Mouse (Mus musculus): ENCODE measurements around the gene Paqr8. TPM values are rescaled to one million over a fixed set of nuclear protein-coding genes. Genes with fewer than 3 reads are reported as not detected.

The Paqr8 gene
- polyA plus RNA-seq, 1 experiment from 2014 or later, result 9.3 TPM

GRCm38 (mm10) chr1:20900336-20900735 lies 9.9 kb downstream of the Paqr8 start:
- WGBS, result 52% methylated on average over 4 of the region's 4 CpGs
- ATAC-seq (replicated peaks; ENCODE audit: low FRiP score), result no peak

GRCm38 (mm10) chr1:20905501-20906127 lies 15.2 kb downstream of the Paqr8 start:
- no peak for DNase-seq (ENCODE audit: low spot score)
- 58% methylated on average over 8 of the region's 8 CpGs for WGBS
- Histone ChIP-seq H3K4me1 (replicated peaks; ENCODE audit: control insufficient read depth, insufficient read depth, low read length) (peaks cover 7% of the 10 kb centered on the region), H3K9me3 (ENCODE audit: control insufficient read depth, low read length) (no peaks in the 10 kb centered on the region), H3K4me3 (ENCODE audit: low read depth, low read length) (no peak overlapping the region), H3K27ac (ENCODE audit: low read depth, low read length) (no peak overlapping the region; the same call in 1 of the 2 replicates), H3K4me2 (ENCODE audit: low read depth, low read length, severe bottlenecking) (no peak overlapping the region), H3K27me3 (ENCODE audit: control insufficient read depth, insufficient read depth, low read length) (no peaks in the 10 kb centered on the region), H3K9ac (ENCODE audit: low read length) (no peak overlapping the region), H3K36me3 (ENCODE audit: control insufficient read depth, insufficient read depth, low read length) (no peaks in the 10 kb centered on the region)
- ATAC-seq (replicated peaks; ENCODE audit: low FRiP score), result peak; percentile 65

More at GRCm38 (mm10) chr1:20900336-20900735, 9.9 kb downstream of the Paqr8 start:
- H3K27ac ChIP-seq (ENCODE audit: low read depth, low read length), result no peak overlapping the region
- no peaks in the 10 kb centered on the region for H3K36me3 ChIP-seq (ENCODE audit: control insufficient read depth, insufficient read depth, low read length)
- no peak overlapping the region for H3K4me2 ChIP-seq (ENCODE audit: low read depth, low read length, severe bottlenecking)
- H3K4me3 ChIP-seq (ENCODE audit: low read depth, low read length), result no peak overlapping the region
- H3K4me1 ChIP-seq (replicated peaks; ENCODE audit: control insufficient read depth, insufficient read depth, low read length), result no peaks in the 10 kb centered on the region
- DNase-seq (ENCODE audit: low spot score), result no peak
- H3K27me3 ChIP-seq (ENCODE audit: control insufficient read depth, insufficient read depth, low read length), result no peaks in the 10 kb centered on the region
- no peaks in the 10 kb centered on the region for H3K9me3 ChIP-seq (ENCODE audit: control insufficient read depth, low read length)
- no peak overlapping the region for H3K9ac ChIP-seq (ENCODE audit: low read length)

GRCm38 (mm10) chr1:20906128-20906515 lies 15.7 kb downstream of the Paqr8 start:
- Histone ChIP-seq H3K9me3 (ENCODE audit: control insufficient read depth, low read length) (no peaks in the 10 kb centered on the region), H3K27ac (ENCODE audit: low read depth, low read length) (no peak overlapping the region), H3K4me2 (ENCODE audit: low read depth, low read length, severe bottlenecking) (no peak overlapping the region), H3K4me1 (replicated peaks; ENCODE audit: control insufficient read depth, insufficient read depth, low read length) (peaks cover 7% of the 10 kb centered on the region), H3K4me3 (ENCODE audit: low read depth, low read length) (no peak overlapping the region), H3K27me3 (ENCODE audit: control insufficient read depth, insufficient read depth, low read length) (no peaks in the 10 kb centered on the region), H3K9ac (ENCODE audit: low read length) (no peak overlapping the region), H3K36me3 (ENCODE audit: control insufficient read depth, insufficient read depth, low read length) (no peaks in the 10 kb centered on the region)
- DNase-seq (ENCODE audit: low spot score) (no peak), ATAC-seq (replicated peaks; ENCODE audit: low FRiP score) (no peak)
- WGBS, result 89% methylated on average over 9 of the region's 9 CpGs

DNA sequence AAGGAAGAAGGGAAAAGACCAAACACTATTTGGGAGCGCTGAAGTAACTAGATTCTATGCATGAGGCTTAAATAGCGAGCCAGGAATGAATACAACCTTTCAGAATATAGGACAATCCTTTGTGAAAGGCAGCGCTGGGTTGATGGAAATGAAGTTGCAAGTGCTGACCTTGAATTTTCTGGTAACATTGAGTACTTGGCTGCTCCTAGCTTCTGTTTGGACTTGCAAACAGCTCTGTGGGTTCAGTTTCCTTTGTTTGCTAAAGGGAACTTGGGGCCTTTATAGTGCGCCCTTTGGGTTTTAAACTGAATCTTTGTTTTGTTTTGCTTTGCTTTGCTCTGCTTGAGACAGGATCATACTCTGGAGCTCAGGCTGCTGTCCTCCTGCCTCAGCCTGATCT lies 18.1 kb downstream of the Paqr8 start:
- Histone ChIP-seq H3K4me2 (ENCODE audit: low read depth, low read length, severe bottlenecking) (no peak overlapping the region), H3K9ac (ENCODE audit: low read length) (no peak overlapping the region), H3K4me1 (replicated peaks; ENCODE audit: control insufficient read depth, insufficient read depth, low read length) (peaks cover 7% of the 10 kb centered on the region), H3K9me3 (ENCODE audit: control insufficient read depth, low read length) (no peaks in the 10 kb centered on the region), H3K4me3 (ENCODE audit: low read depth, low read length) (no peak overlapping the region), H3K27me3 (ENCODE audit: control insufficient read depth, insufficient read depth, low read length) (no peaks in the 10 kb centered on the region), H3K36me3 (ENCODE audit: control insufficient read depth, insufficient read depth, low read length) (no peaks in the 10 kb centered on the region), H3K27ac (ENCODE audit: low read depth, low read length) (no peak overlapping the region)
- WGBS, result 16% methylated on average over 4 of the region's 4 CpGs
- DNase-seq (ENCODE audit: low spot score) (no peak), ATAC-seq (replicated peaks; ENCODE audit: low FRiP score) (0 out of 2 replicates have a peak, but pooled peaks have one; percentile 26)

DNA sequence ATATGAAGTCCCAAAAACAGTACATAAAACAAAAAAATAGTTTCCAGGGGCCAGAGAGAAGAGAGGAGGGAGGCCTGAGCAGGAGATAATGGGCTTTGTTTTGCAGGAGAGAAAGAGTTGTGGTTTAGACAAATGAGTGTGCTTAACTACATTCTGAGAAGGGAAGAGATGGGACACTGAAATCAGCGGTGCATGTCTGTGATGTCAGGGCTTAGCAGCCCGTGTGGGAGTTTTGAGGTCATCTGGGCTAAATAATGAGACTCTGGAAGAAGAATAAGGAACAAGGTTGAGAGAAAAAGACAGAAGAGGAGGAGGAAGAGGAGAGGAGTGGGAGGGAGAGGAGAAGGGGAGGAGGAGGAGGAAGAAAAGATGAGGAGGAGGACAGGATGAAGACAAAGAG lies 21.7 kb downstream of the Paqr8 start:
- WGBS, result 21% methylated on average over 2 of the region's 2 CpGs
- H3K9ac ChIP-seq (ENCODE audit: low read length), result no peak overlapping the region

DNA sequence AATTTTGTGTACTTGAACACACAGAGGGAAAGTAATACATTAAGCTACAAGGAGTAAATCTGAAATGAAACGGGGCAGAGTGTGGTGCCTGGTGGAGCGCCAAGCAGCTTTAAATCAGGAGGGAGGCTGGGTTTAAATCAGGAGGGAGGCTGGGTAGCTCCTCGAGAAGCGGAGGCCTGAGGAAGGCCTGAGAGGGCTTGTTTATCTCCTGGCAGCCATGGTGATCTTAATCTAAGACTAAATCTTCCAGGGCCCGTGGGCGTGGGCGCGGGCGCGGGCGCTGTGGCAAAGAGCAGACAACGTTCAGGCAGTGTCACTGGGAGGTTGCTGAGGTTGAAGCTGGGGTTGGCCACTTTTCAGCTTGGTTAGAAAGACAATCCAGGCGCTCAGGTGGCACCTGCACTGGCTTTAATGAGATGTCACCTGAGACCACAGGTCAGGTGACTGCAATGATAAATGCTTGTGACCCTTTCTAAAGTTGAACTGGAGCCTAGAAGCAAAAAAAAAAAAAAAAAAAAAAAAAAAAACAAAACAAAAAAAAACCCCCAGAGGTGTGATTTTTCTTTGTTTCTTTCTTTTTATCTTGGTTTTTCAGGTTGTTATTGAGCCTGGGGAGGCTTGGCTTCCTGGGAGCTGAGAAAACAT lies 22.2 kb downstream of the Paqr8 start:
- Histone ChIP-seq H3K4me3 (ENCODE audit: low read depth, low read length) (no peak overlapping the region), H3K27me3 (ENCODE audit: control insufficient read depth, insufficient read depth, low read length) (no peaks in the 10 kb centered on the region), H3K4me2 (ENCODE audit: low read depth, low read length, severe bottlenecking) (no peak overlapping the region), H3K9ac (ENCODE audit: low read length) (no peak overlapping the region), H3K9me3 (ENCODE audit: control insufficient read depth, low read length) (no peaks in the 10 kb centered on the region), H3K36me3 (ENCODE audit: control insufficient read depth, insufficient read depth, low read length) (no peaks in the 10 kb centered on the region), H3K27ac (ENCODE audit: low read depth, low read length) (no peak overlapping the region), H3K4me1 (replicated peaks; ENCODE audit: control insufficient read depth, insufficient read depth, low read length) (peaks cover 7% of the 10 kb centered on the region)
- no peak for DNase-seq (ENCODE audit: low spot score)
- WGBS, result 46% methylated on average over 13 of the region's 13 CpGs
- ATAC-seq (replicated peaks; ENCODE audit: low FRiP score), result no peak

More for the DNA sequence above, 21.7 kb downstream of the Paqr8 start:
- Histone ChIP-seq H3K4me2 (ENCODE audit: low read depth, low read length, severe bottlenecking) (no peak overlapping the region), H3K4me1 (replicated peaks; ENCODE audit: control insufficient read depth, insufficient read depth, low read length) (peaks cover 7% of the 10 kb centered on the region), H3K27me3 (ENCODE audit: control insufficient read depth, insufficient read depth, low read length) (no peaks in the 10 kb centered on the region), H3K9me3 (ENCODE audit: control insufficient read depth, low read length) (no peaks in the 10 kb centered on the region), H3K4me3 (ENCODE audit: low read depth, low read length) (no peak overlapping the region), H3K27ac (ENCODE audit: low read depth, low read length) (no peak overlapping the region), H3K36me3 (ENCODE audit: control insufficient read depth, insufficient read depth, low read length) (no peaks in the 10 kb centered on the region)
- DNase-seq (ENCODE audit: low spot score), result no peak
- ATAC-seq (replicated peaks; ENCODE audit: low FRiP score), result no peak

DNA sequence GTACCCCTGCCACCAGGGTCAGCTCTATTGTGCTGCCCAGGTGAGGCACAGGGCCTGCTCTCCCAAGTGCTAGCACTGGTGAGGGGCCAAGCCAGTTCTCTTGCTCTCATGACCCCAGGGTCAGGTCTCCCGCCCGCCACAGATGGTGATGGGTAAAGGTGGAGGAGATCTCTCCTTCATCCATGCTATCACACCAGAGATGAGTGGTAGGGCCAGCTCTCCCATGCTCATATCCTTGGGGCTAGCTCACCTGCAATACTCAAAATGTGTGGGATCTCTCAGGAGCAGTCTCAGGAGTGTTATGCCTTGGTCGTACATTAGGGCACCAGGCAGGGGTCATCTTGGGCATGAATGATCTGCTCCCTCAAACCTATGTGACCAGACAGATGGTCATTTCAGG lies 24.4 kb downstream of the Paqr8 start:
- no peak overlapping the region for H3K27ac ChIP-seq (ENCODE audit: low read depth, low read length)
- H3K27me3 ChIP-seq (ENCODE audit: control insufficient read depth, insufficient read depth, low read length), result no peaks in the 10 kb centered on the region
- no peaks in the 10 kb centered on the region for H3K9me3 ChIP-seq (ENCODE audit: control insufficient read depth, low read length)
- ATAC-seq (replicated peaks; ENCODE audit: low FRiP score) (no peak), DNase-seq (ENCODE audit: low spot score) (no peak)
- 91% methylated on average over 3 of the region's 3 CpGs for WGBS
- H3K9ac ChIP-seq (ENCODE audit: low read length), result no peak overlapping the region
- H3K36me3 ChIP-seq (ENCODE audit: control insufficient read depth, insufficient read depth, low read length), result no peaks in the 10 kb centered on the region
- H3K4me1 ChIP-seq (replicated peaks; ENCODE audit: control insufficient read depth, insufficient read depth, low read length), result no peaks in the 10 kb centered on the region
- H3K4me2 ChIP-seq (ENCODE audit: low read depth, low read length, severe bottlenecking), result no peak overlapping the region
- H3K4me3 ChIP-seq (ENCODE audit: low read depth, low read length), result no peak overlapping the region

GRCm38 (mm10) chr1:20915608-20916007 lies 25.2 kb downstream of the Paqr8 start:
- H3K27me3 ChIP-seq (ENCODE audit: control insufficient read depth, insufficient read depth, low read length), result no peaks in the 10 kb centered on the region
- 91% methylated on average over 5 of the region's 5 CpGs for WGBS
- ATAC-seq (replicated peaks; ENCODE audit: low FRiP score), result no peak
- no peak overlapping the region for H3K27ac ChIP-seq (ENCODE audit: low read depth, low read length)
- no peak overlapping the region for H3K4me3 ChIP-seq (ENCODE audit: low read depth, low read length)
- no peak overlapping the region for H3K9ac ChIP-seq (ENCODE audit: low read length)
- H3K4me1 ChIP-seq (replicated peaks; ENCODE audit: control insufficient read depth, insufficient read depth, low read length), result no peaks in the 10 kb centered on the region
- H3K4me2 ChIP-seq (ENCODE audit: low read depth, low read length, severe bottlenecking), result no peak overlapping the region
- DNase-seq (ENCODE audit: low spot score), result no peak
- H3K36me3 ChIP-seq (ENCODE audit: control insufficient read depth, insufficient read depth, low read length), result no peaks in the 10 kb centered on the region
- no peaks in the 10 kb centered on the region for H3K9me3 ChIP-seq (ENCODE audit: control insufficient read depth, low read length)
